Mouse (Mus musculus): ENCODE measurements at regions not wholly inside any gene's neighbourhood (a gene's known extent, or its start where the extent isn't known, plus 50 kb on each side); places are given as distances from the start of the nearest gene placed in this dataset.

DNA sequence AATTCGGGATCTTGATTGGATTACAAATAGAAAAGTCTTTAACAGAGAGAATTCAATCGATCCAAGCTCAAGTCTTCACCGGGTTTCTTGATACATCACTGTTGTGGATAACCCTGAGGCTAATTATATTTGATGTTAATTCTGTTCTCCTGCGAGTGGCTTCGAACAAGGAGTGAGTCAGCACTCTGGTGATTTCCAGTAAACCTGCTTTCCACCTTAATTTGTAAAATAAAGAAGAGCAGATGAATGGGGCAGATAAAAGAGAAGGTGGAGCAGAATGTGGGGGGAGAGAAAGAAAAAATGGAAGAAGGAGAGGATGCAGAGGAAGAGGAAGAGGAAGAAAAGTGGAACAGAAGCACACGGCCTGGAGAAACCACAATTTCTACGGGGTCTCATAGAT, 137.5 kb upstream of the Tll1 start:
- DNase-seq (ENCODE audit: low spot score in 2 of 2): no peak

- no peak for DNase-seq (ENCODE audit: low spot score in 2 of 2)
These were observed 136.3 kb upstream of the Tll1 start for GRCm38 (mm10) chr8:64342397-64342796.

DNA sequence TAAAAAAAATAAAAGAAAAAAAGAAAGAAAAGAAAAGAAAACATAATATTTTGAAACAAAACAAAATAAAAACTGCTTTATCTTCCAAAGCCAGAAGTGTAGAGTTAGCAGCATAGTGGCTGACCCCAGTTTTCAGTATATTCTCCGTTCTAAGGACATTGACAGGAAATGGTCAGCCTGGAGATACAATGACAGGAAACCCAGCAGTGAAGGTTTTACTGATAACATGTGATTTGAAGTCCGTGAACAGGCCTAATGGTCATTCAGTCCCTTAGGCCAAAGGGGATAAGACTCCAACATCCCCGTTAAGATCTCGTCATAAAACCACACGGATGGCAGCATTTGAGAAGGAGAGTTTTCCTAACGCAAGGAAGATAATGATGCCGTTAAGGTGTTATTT, 131.3 kb upstream of the Tll1 start:
- DNase-seq (ENCODE audit: low spot score in 2 of 2): no peak

- DNase-seq (ENCODE audit: low spot score in 2 of 2): no peak
These were observed 130.5 kb upstream of the Tll1 start for GRCm38 (mm10) chr8:64336546-64336945.

DNA sequence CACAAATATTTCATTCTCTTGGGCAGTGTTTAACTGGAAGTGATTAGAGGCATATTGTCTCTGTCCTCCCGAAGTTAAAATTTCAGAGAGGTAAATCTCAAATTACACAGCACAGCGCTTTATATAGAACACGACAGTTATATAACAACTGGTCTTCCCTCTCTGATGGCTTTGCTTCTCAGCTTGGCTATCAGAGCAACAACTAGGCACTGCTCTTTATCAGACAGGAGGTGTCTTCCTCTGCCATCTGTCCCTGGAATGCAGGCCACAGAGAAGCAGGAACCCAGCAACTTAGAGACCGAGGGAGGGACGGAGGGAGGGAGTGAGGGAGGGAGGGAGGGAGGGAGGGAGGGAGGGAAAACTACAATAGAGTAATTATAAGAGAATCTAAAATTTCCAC, 129.4 kb upstream of the Tll1 start:
- no peak for DNase-seq (ENCODE audit: low spot score in 2 of 2)

DNA sequence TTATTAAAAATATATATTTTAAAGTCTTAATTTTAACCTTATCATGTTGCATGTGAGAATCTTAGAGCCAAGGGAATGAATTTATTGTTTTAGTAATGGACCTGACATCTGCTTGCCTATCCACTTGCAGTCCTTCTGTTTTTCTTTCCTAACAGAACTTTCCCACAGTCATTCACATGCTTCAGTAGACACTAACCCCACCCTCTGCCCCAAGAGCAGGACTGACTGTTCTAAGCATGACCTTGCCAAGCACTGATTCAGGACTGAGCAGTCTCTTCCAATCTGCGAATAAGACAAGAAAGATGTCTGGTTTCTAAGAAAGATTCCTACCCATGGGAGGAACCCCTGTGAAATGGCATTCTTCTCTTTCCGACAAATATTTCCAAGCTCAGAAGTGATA, 117.9 kb upstream of the Tll1 start:
- no peak for DNase-seq (ENCODE audit: low spot score in 2 of 2)

GRCm38 (mm10) chr8:64320343-64320742, 114.3 kb upstream of the Tll1 start:
- DNase-seq (ENCODE audit: low spot score in 2 of 2): no peak

GRCm38 (mm10) chr8:64319220-64319820, 113.2 kb upstream of the Tll1 start:
- DNase-seq (ENCODE audit: low spot score in 2 of 2): no peak

DNA sequence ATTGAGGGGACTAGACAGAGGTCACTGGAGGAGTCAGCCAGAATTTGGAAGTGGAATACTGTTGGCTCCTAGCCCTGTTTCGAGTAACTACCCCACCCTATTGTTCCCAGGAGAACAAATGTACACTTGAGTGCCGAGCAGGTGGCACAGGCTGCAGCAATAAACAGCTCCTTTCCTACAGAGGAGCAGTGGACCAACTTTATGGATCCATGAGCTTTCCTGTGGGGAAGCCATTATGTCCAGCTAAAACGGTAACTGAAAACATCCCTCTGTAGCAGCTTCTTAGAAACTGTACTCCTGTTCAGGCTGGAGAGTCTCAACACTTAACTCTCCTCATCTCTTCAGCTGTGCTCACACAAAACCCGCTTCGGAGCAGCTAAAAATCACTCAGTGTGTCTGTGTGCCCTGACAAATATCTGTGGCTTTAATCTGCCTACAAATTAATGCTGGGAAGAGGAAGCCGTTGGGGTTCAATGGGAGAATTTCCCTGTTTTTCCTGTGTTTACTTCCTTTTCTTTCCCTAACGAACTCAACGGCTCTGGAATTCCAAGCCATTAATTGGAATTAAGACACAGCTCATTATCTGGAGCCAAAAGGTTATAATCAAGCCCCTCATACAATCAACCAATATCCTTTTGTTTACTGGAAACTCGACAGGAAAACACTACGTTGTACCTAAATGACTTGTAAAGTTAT, 112.6 kb upstream of the Tll1 start:
- DNase-seq (ENCODE audit: low spot score in 2 of 2): no peak

- no peak for DNase-seq (ENCODE audit: low spot score in 2 of 2)
These were observed 111.7 kb upstream of the Tll1 start for GRCm38 (mm10) chr8:64317815-64318214.

GRCm38 (mm10) chr8:64307995-64308394, 101.9 kb upstream of the Tll1 start:
- no peak for DNase-seq (ENCODE audit: low spot score in 2 of 2)

- DNase-seq (ENCODE audit: low spot score in 2 of 2): no peak
These were observed 76.7 kb upstream of the Tll1 start for GRCm38 (mm10) chr8:64282806-64283205.

- no peak for DNase-seq (ENCODE audit: low spot score in 2 of 2)
These were observed 75.5 kb upstream of the Tll1 start for GRCm38 (mm10) chr8:64281598-64281997.

- DNase-seq (ENCODE audit: low spot score in 2 of 2): no peak
These were observed 74.3 kb upstream of the Tll1 start for GRCm38 (mm10) chr8:64280391-64280790.

- no peak for DNase-seq (ENCODE audit: low spot score in 2 of 2)
These were observed 70.0 kb upstream of the Tll1 start for GRCm38 (mm10) chr8:64276058-64276457.

GRCm38 (mm10) chr8:64265304-64265945, 59.4 kb upstream of the Tll1 start:
- no peak for DNase-seq (ENCODE audit: low spot score in 2 of 2)

Measured in frontal cortex, postnatal 14 days (tissue).